Mouse (Mus musculus) heart, postnatal 0 days (tissue): Measurements from ENCODE around the gene Tmem59.

ENCODE experiments used
- CTCF ChIP-seq: IDR thresholded peaks from 2 replicates; pipeline ENCODE4 v1.5.1; 2016; ENCODE audit warnings: antibody characterized with exemption, control low read depth, low read depth
- EP300 ChIP-seq: IDR thresholded peaks from 2 replicates; pipeline ENCODE4 v1.6.1; 2016; ENCODE audit warnings: antibody characterized with exemption, low read depth

GRCm38 (mm10) chr4:107240196-107240595, 62.0 kb downstream of the Tmem59 start:
- TF ChIP-seq CTCF: no peak
- no peak for TF ChIP-seq EP300
